Mouse (Mus musculus) neural tube, embryonic 13.5 days (tissue): ENCODE results near the gene Draxin. TPM values are rescaled to one million over a fixed set of nuclear protein-coding genes. Genes with fewer than 3 reads are reported as not detected.

Experiments
- ATAC-seq: fragments of 200-750 bp; cut with Nextera tagmentation; 2 replicates; pipeline ENCODE4 v1.8.0; 2017; ENCODE audit warnings: low read depth, mild to moderate bottlenecking, moderate TSS enrichment, moderate library complexity
- H3K27ac ChIP-seq: fragments of 300-500 bp; sonication (generic); replicated peaks from 2 replicates; pipeline ENCODE4 v1.5.1; 2015; ENCODE audit warnings: moderate library complexity, mild to moderate bottlenecking, inconsistent platforms
- H3K27me3 ChIP-seq: fragments of 300-500 bp; sonication (generic); 2 replicates; pipeline ENCODE4 v1.6.1; 2015; ENCODE audit warnings: mild to moderate bottlenecking, inconsistent platforms
- H3K36me3 ChIP-seq: fragments of 300-500 bp; sonication (generic); 2 replicates; pipeline ENCODE4 v1.6.1; 2015; ENCODE audit warnings: mild to moderate bottlenecking, inconsistent platforms
- H3K4me1 ChIP-seq: fragments of 300-500 bp; sonication (generic); replicated peaks from 2 replicates; pipeline ENCODE4 v1.6.1; 2015; ENCODE audit warnings: inconsistent platforms
- H3K4me2 ChIP-seq: fragments of 300-500 bp; sonication (generic); 2 replicates; pipeline ENCODE4 v1.6.1; 2015; ENCODE audit warnings: inconsistent platforms, mild to moderate bottlenecking, moderate library complexity
- H3K4me3 ChIP-seq: fragments of 300-500 bp; sonication (generic); 2 replicates; pipeline ENCODE4 v1.5.1; 2015; ENCODE audit warnings: mild to moderate bottlenecking, inconsistent platforms
- H3K9ac ChIP-seq: fragments of 300-500 bp; sonication (generic); 2 replicates; pipeline ENCODE4 v1.6.1; 2015; ENCODE audit warnings: moderate library complexity, mild to moderate bottlenecking, inconsistent platforms
- H3K9me3 ChIP-seq: fragments of 300-500 bp; sonication (generic); 2 replicates; pipeline ENCODE4 v1.6.1; 2016; ENCODE audit warnings: inconsistent platforms
- WGBS: fragments of 180-500 bp; shearing (Covaris S2); methylation state at CpG from one replicate; pipeline ENCODE4 v1.1.7; 2015; 5-methylcytosine and 5-hydroxymethylcytosine counted together
- polyA plus RNA-seq: library from polyadenylated mRNA; unstranded; fragments of >200 nt; fragmentation: Nextera tagmentation; extraction: Ambion mirVana; gene quantifications from 2 replicates; pipeline ENCODE4 v1.2.1, GENCODE M21; 2015

Gene Draxin
- polyA plus RNA-seq, 1 experiment from 2014 or later, result 14.0 TPM

DNA sequence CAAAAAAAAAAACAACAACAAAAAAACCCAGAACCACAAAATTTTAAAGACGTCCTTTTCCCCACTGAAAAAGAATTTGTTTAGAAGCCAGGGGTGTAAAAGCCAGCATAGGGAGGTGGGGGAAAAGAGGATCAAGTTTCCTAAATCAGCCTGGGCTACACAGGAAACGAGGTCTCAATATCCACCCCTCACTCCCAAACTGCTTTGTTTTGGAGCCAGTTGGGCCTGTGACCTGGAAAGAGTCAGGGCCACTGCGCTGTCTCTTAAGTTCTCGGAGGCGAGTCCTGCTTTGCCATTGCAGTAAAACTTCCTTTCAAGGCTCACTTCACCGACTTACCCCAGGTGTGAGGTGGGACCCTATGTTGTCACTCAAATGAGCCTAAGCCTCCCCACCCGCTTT, 19.7 kb upstream of the Draxin start:
- Histone ChIP-seq H3K4me3 (no peak overlapping the region), H3K27me3 (no peaks in the 10 kb centered on the region), H3K9ac (peak overlapping the region; percentile 12; the same call in 1 of the 2 replicates), H3K9me3 (no peaks in the 10 kb centered on the region), H3K36me3 (peaks cover 66% of the 10 kb centered on the region), H3K4me1 (peaks cover 17% of the 10 kb centered on the region), H3K27ac (no peak overlapping the region), H3K4me2 (no peak overlapping the region)
- 51% methylated on average over 7 of the region's 7 CpGs for WGBS
- no peak for ATAC-seq

DNA sequence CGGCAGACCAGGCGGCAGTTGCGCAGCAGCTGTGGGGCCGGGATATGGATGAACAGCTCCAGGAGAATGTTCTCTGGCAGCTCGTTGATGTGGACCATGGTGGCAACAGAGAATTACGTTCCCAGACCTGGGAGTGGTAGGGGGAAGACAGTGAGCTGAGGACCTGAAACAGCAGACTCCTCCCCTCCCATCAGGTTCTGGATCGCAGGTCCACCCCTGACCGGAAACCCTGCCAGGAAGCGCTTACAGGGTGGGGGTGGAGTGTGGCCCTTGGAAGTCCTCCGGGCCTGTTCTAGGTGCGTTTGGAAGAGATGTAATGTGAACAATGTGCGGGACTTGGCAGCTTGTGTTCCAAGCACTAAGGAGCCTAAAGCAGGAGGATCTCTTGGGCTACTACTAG, 19.0 kb upstream of the Draxin start:
- Histone ChIP-seq H3K9ac (no peak overlapping the region), H3K27ac (no peak overlapping the region), H3K4me1 (peaks cover 17% of the 10 kb centered on the region), H3K9me3 (no peaks in the 10 kb centered on the region), H3K4me3 (no peak overlapping the region), H3K4me2 (no peak overlapping the region), H3K36me3 (peaks cover 66% of the 10 kb centered on the region), H3K27me3 (no peaks in the 10 kb centered on the region)
- WGBS, result 64% methylated on average over 12 of the region's 12 CpGs
- ATAC-seq, result no peak

DNA sequence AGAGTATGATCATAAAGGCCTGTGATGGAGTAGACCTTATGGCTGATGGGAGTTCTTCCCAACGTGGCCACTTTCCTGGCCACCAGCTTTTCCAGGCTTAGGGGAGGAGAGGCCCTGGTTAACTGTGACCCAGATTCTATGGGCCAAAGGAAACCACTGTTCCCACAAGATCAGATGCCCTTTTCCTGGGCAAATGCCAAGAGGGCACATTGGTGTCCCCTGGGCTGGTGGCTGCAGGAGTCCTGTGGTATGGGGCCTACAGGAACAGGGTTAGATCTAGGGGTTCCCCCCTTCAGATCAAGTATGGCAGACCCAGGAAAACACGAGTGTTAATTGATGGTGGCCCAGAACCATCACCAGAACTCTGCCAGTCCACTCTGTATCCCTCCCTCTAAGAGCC, 17.2 kb upstream of the Draxin start:
- no peak for ATAC-seq
- Histone ChIP-seq H3K4me3 (no peak overlapping the region), H3K27ac (no peak overlapping the region), H3K4me2 (no peak overlapping the region), H3K36me3 (peaks cover 61% of the 10 kb centered on the region), H3K4me1 (peaks cover 17% of the 10 kb centered on the region), H3K9ac (no peak overlapping the region), H3K27me3 (no peaks in the 10 kb centered on the region), H3K9me3 (no peaks in the 10 kb centered on the region)
- 91% methylated on average over 2 of the region's 2 CpGs for WGBS

DNA sequence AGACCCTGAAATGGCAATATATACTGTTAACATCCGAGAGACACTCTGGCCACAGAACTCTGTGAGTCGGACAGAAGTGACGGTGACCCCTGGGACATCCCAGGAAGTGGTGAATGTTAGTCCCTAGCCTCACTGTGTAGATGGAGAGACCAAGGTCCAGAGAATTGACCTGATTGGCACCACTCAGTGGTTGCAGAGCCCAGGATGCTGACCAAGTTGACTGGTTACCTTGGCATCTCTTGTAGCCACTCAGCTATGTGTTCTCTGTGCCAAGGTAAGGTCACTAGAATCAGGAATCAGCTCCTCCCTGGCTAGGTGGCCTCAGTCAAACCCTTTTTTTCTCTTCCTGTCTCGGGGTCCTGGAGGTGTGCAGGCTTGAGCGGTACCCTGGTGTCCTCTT, 13.2 kb upstream of the Draxin start:
- Histone ChIP-seq H3K4me3 (no peak overlapping the region), H3K9me3 (no peaks in the 10 kb centered on the region), H3K9ac (no peak overlapping the region), H3K4me2 (no peak overlapping the region), H3K36me3 (peaks cover 47% of the 10 kb centered on the region), H3K4me1 (peaks cover 20% of the 10 kb centered on the region), H3K27me3 (no peaks in the 10 kb centered on the region), H3K27ac (no peak overlapping the region)
- ATAC-seq, result no peak
- WGBS, result 88% methylated on average over 5 of the region's 5 CpGs

DNA sequence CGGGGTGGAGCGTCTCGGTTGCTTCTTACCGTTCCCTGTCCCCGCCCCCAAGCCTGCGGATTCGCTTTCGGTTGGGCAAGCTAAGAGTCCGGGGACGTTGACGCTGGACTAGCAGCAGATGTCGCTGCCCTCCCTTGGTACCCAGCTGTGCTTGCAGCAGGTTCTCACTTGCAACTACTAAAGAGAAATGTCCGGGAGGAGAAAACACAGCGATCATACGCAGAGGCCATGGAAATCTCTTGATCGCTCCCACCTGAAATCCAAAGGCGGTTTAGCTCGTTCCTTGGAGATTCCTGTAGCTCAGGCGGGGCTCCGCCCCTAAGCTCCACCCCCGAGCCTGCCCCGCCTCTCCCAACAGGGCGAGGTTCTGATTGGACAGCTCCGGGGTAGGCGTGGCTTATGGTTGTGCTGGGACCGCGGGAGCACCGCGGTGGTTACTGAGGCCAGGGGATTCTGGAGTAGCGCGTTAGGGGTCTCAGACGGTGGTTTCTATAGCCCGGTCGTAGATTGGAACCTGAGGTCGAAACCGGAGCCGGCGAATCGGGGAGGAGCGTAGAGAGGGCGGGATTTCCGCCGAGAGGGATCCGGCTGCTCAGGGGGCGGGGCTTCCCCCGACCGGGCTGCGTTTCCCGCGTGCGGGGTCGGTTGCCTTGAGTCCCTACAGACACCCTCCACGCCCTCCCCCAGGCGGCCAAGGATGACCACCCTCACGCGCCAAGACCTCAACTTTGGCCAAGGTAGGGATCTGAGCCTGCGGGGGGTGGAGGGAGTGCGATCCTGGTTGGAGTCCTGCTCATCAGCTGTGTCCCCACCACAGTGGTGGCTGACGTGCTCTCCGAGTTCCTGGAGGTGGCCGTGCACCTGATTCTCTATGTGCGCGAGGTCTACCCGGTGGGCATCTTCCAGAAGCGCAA, 9.9 kb upstream of the Draxin start:
- H3K36me3 ChIP-seq, result peaks cover 19% of the 10 kb centered on the region
- peak overlapping the region; percentile 89 for H3K27ac ChIP-seq
- peaks cover 27% of the 10 kb centered on the region for H3K4me1 ChIP-seq
- H3K27me3 ChIP-seq, result no peaks in the 10 kb centered on the region; the same call in 1 of the 2 replicates
- H3K4me2 ChIP-seq, result peak overlapping the region; percentile 87
- no peaks in the 10 kb centered on the region for H3K9me3 ChIP-seq
- H3K4me3 ChIP-seq, result peak overlapping the region; percentile 53
- peak; percentile 95 for ATAC-seq
- WGBS, result under 1% methylated on average over 65 of the region's 65 CpGs
- H3K9ac ChIP-seq, result peak overlapping the region; percentile 81

DNA sequence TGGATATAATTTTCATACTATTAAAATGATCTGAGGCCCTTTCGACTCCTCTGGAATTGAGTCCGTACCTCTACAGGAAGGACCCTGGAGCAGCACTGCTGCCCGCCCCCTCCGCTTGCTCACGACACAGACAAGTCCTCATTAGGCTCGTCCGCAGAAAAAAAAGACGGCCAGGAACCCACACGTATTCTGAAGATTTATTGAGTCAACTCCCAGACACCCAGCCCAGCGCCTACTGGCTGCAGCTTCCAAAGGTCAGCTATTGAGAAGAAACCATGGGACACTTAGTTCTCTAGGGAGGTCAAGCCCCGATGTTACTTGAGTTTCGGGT, 9.2 kb upstream of the Draxin start:
- peak; percentile 24 for ATAC-seq
- Histone ChIP-seq H3K4me2 (peak overlapping the region; percentile 87), H3K9me3 (no peaks in the 10 kb centered on the region), H3K27me3 (peaks cover 2% of the 10 kb centered on the region; the same call in 1 of the 2 replicates), H3K4me3 (peak overlapping the region; percentile 53), H3K27ac (peak overlapping the region; percentile 89), H3K4me1 (peaks cover 27% of the 10 kb centered on the region), H3K9ac (peak overlapping the region; percentile 81), H3K36me3 (peaks cover 14% of the 10 kb centered on the region; the same call in 1 of the 2 replicates)
- WGBS, result 2% methylated on average over 12 of the region's 12 CpGs

DNA sequence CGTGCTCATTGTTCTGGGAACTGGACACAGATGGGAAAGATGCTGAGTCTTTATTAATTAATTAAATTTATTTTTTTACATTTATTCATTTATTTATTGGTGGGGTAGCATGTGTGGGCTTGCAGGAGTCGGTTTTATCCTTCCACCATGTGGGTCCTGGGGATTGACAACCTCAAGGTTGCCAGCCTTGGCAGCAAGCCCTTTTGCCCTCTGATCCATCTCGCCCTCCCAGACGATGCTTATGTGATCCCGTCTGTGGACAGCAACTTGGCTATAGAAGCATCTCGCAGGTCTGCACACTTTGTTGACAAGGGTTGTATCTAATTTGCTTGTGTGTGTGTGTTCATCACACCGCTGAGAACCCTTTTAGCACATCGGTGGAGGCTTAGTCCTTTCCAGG, 7.0 kb upstream of the Draxin start:
- Histone ChIP-seq H3K4me3 (no peak overlapping the region), H3K36me3 (no peaks in the 10 kb centered on the region), H3K4me1 (peaks cover 33% of the 10 kb centered on the region), H3K9me3 (no peaks in the 10 kb centered on the region), H3K9ac (no peak overlapping the region), H3K4me2 (no peak overlapping the region), H3K27me3 (peaks cover 2% of the 10 kb centered on the region; the same call in 1 of the 2 replicates), H3K27ac (no peak overlapping the region)
- no peak for ATAC-seq
- 65% methylated on average over 8 of the region's 8 CpGs for whole genome bisulfite sequencing

DNA sequence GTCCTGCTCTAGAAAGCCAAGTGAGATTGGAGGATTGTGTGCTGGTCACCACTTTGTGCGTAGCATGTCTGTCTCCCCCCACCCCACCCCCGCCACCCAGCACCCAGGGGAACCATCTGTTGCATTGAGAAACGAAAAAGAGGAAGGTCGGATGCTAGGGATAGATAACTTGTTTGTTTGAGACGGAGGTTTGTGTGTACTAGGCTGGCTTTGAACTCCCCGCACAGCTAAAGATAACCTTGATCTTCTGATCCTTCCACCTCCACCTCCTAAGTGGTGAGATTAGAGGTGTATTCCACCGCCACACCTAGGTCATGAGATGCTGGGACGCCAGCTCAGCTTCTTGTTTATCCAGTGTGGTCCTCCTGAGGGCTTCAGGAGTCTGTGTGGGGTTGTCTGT, 4.5 kb upstream of the Draxin start:
- WGBS, result 82% methylated on average over 8 of the region's 8 CpGs
- ATAC-seq, result no peak
- no peak overlapping the region for H3K4me3 ChIP-seq

DNA sequence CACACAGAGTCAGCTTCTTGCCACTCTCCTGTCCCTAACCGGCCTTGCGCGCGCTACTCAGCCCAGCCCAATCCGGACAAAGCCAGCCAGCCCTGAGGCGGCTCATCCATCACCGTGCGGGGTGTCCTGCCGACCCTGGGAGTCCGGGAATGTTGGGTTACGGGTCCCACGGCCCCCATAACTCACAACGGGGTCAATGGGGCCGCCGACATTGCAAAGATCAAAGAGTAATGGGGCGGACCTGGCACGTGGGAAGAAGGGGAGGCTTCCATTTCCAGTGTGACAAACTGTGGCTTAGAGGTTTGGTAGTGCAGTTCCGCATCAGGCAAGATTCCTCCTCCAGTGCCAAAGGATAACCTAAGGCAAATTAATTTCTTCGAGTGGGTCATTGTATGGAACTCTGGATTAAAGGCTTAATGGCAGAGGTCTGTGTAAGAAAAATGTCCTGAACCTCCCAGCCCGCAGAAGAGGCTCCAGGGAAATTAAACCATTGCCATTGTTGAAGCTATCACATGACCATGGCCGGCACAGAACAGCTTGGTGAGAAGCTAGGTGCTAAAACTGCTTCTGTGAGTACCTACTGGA, 1.1 kb upstream of the Draxin start:
- Histone ChIP-seq H3K9me3 (no peaks in the 10 kb centered on the region), H3K4me1 (peaks cover 51% of the 10 kb centered on the region), H3K4me3 (peak overlapping the region; percentile 76), H3K27ac (peak overlapping the region; percentile 99), H3K4me2 (peak overlapping the region; percentile 76), H3K36me3 (no peaks in the 10 kb centered on the region), H3K27me3 (peaks cover 6% of the 10 kb centered on the region; the same call in 1 of the 2 replicates), H3K9ac (peak overlapping the region; percentile 99)
- under 1% methylated on average over 19 of the region's 21 CpGs for WGBS
- peak; percentile 69 for ATAC-seq

More for the DNA sequence above, 4.5 kb upstream of the Draxin start:
- Histone ChIP-seq H3K27me3 (peaks cover 2% of the 10 kb centered on the region; the same call in 1 of the 2 replicates), H3K9ac (no peak overlapping the region), H3K27ac (no peak overlapping the region), H3K4me2 (no peak overlapping the region), H3K9me3 (no peaks in the 10 kb centered on the region), H3K36me3 (no peaks in the 10 kb centered on the region), H3K4me1 (peaks cover 36% of the 10 kb centered on the region)

DNA sequence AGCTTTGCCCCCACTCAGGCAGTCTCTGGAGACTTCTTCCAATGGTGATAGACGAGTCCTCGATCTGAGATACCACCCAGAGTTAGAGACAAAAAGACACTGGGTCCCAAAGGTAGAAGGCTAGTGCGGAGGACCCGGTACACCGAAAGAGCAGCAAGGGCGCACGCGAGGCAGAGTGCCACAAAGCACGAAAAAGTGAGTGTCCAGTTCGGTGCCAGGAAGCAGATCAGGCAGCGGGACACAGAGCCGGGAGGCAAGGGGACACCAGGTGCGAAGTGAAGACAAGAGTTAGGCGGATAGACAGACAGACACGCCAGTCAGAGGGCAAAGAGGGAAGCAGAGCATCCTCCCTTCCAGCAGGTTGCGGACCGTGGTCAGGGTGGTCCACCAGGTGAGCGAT, 365 bp downstream of the Draxin start, which contains the start of gene Mad2l2:
TSS of gene Mad2l2 (plus strand) at position 252 of the 400 bp plus-strand sequence.
- ATAC-seq, result peak; percentile 4; the same call in 1 of the 2 replicates
- peaks cover 64% of the 10 kb centered on the region for H3K4me1 ChIP-seq
- no peaks in the 10 kb centered on the region for H3K9me3 ChIP-seq
- no peaks in the 10 kb centered on the region for H3K36me3 ChIP-seq
- peak within 1 kb of the TSS; percentile 99 for H3K9ac ChIP-seq
- H3K27ac ChIP-seq, result peak within 1 kb of the TSS; percentile 99
- H3K27me3 ChIP-seq, result peaks cover 5% of the 10 kb centered on the region; the same call in 1 of the 2 replicates
- under 1% methylated on average over 18 of the region's 18 CpGs for WGBS
- H3K4me3 ChIP-seq, result peak within 1 kb of the TSS; percentile 76
- H3K4me2 ChIP-seq, result peak within 1 kb of the TSS; percentile 76

DNA sequence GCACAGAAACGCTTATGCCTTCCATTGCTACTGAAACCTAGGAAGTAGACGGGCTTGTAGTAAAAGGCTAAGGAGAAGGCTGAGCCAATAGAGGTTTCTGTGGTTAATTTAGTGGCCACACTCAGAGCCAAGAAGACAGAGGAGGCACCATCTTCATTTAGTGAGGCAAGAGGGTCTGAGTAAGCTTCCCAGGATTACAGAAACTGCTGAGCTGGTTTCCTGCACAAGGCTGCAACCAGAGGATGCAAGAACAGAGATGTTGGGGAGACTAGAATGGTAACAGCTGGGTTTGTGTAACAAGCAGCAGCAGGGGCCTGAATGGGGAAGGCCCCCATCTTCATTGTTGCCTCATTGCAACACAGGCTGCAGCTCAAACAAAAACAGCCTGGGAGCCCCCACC, 1.8 kb downstream of the Draxin start:
- ATAC-seq, result no peak
- Histone ChIP-seq H3K27me3 (peaks cover 3% of the 10 kb centered on the region; the same call in 1 of the 2 replicates), H3K27ac (peak overlapping the region; percentile 99), H3K4me1 (peaks cover 76% of the 10 kb centered on the region), H3K9me3 (no peaks in the 10 kb centered on the region), H3K4me2 (peak overlapping the region; percentile 76), H3K36me3 (no peaks in the 10 kb centered on the region), H3K4me3 (peak overlapping the region; percentile 76), H3K9ac (peak overlapping the region; percentile 99)
- WGBS, result 58% methylated on average over 2 of the region's 2 CpGs

DNA sequence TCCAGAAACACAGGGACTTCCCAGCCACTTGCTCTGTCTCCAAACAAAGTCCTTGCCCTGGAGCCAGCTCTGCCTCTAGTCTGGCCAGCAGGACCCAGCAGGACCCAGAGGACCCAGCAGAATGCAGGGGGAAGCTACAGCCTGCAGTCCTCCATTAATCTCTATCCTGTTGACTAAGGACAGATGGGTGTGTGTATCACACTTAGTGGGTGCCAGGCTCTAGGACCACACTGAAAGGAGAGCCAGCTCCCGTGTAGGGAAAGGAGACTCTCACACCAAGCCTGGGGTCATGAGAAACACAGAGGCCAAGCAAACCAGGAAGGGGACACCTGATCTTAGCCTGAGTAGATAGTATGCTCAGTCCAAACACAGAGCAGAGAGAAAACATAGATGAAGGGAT, 2.3 kb downstream of the Draxin start:
- Histone ChIP-seq H3K27ac (peak overlapping the region; percentile 99), H3K9me3 (no peaks in the 10 kb centered on the region), H3K4me3 (peak overlapping the region; percentile 76), H3K27me3 (peaks cover 3% of the 10 kb centered on the region; the same call in 1 of the 2 replicates), H3K4me2 (peak overlapping the region; percentile 76), H3K4me1 (peaks cover 81% of the 10 kb centered on the region), H3K9ac (peak overlapping the region; percentile 99), H3K36me3 (no peaks in the 10 kb centered on the region)
- no peak for ATAC-seq
- 54% methylated on average over 1 of the region's 1 CpGs for WGBS
